Mouse (Mus musculus): Measurements from ENCODE around the gene Necab2. TPM values are rescaled to one million over a fixed set of nuclear protein-coding genes. Genes with fewer than 3 reads are reported as not detected.
A peak's percentile ranks its signal among the peaks of the same experiment; 100 is the strongest.

Gene Necab2
- polyA plus RNA-seq, 1 experiment from 2014 or later = 0.75 TPM

- no peaks in the 10 kb centered on the region for H3K9me3 ChIP-seq (replicated peaks)
- no peak overlapping the region for H3K4me2 ChIP-seq
- ATAC-seq (ENCODE audit: insufficient number of reproducible peaks, low FRiP score) = no peak
- 78% methylated on average over 5 of the region's 5 CpGs for WGBS
- no peak overlapping the region for H3K4me3 ChIP-seq
- no peak overlapping the region for H3K9ac ChIP-seq
- H3K36me3 ChIP-seq = no peaks in the 10 kb centered on the region
- H3K4me1 ChIP-seq (replicated peaks) = peaks cover 15% of the 10 kb centered on the region
- peaks cover 62% of the 10 kb centered on the region for H3K27me3 ChIP-seq (replicated peaks)
- no peak overlapping the region for H3K27ac ChIP-seq (ENCODE audit: poor library complexity, severe bottlenecking)
Observed at GRCm38 (mm10) chr8:119452919-119453318, 6.4 kb downstream of the Necab2 start.

- no peak for ATAC-seq (ENCODE audit: insufficient number of reproducible peaks, low FRiP score)
- H3K4me1 ChIP-seq (replicated peaks) = peaks cover 21% of the 10 kb centered on the region
- H3K27ac ChIP-seq (ENCODE audit: poor library complexity, severe bottlenecking) = no peak overlapping the region
- H3K4me2 ChIP-seq = no peak overlapping the region
- H3K9me3 ChIP-seq (replicated peaks) = no peaks in the 10 kb centered on the region
- 76% methylated on average over 5 of the region's 5 CpGs for WGBS
- H3K36me3 ChIP-seq = no peaks in the 10 kb centered on the region
- H3K27me3 ChIP-seq (replicated peaks) = peaks cover 38% of the 10 kb centered on the region
- H3K4me3 ChIP-seq = no peak overlapping the region
- H3K9ac ChIP-seq = no peak overlapping the region
Observed at GRCm38 (mm10) chr8:119456045-119456444, 9.5 kb downstream of the Necab2 start.

GRCm38 (mm10) chr8:119459724-119460123, 13.2 kb downstream of the Necab2 start:
- H3K36me3 ChIP-seq = no peaks in the 10 kb centered on the region
- H3K4me1 ChIP-seq (replicated peaks) = peaks cover 34% of the 10 kb centered on the region
- no peak overlapping the region for H3K9ac ChIP-seq
- no peak overlapping the region for H3K4me3 ChIP-seq
- peak overlapping the region; percentile 54 for H3K4me2 ChIP-seq
- peaks cover 44% of the 10 kb centered on the region for H3K27me3 ChIP-seq (replicated peaks)
- H3K9me3 ChIP-seq (replicated peaks) = no peaks in the 10 kb centered on the region
- no peak for ATAC-seq (ENCODE audit: insufficient number of reproducible peaks, low FRiP score)
- H3K27ac ChIP-seq (ENCODE audit: poor library complexity, severe bottlenecking) = no peak overlapping the region
- WGBS = 20% methylated on average over 16 of the region's 16 CpGs

GRCm38 (mm10) chr8:119461356-119461755, 14.8 kb downstream of the Necab2 start:
- 70% methylated on average over 9 of the region's 9 CpGs for WGBS
- peaks cover 37% of the 10 kb centered on the region for H3K4me1 ChIP-seq (replicated peaks)
- no peaks in the 10 kb centered on the region for H3K36me3 ChIP-seq
- H3K4me2 ChIP-seq = no peak overlapping the region
- no peak for ATAC-seq (ENCODE audit: insufficient number of reproducible peaks, low FRiP score)
- H3K9ac ChIP-seq = no peak overlapping the region
- no peak overlapping the region for H3K4me3 ChIP-seq
- no peak overlapping the region for H3K27ac ChIP-seq (ENCODE audit: poor library complexity, severe bottlenecking)
- no peaks in the 10 kb centered on the region for H3K9me3 ChIP-seq (replicated peaks)
- H3K27me3 ChIP-seq (replicated peaks) = peaks cover 61% of the 10 kb centered on the region

- Histone ChIP-seq H3K4me2 (no peak overlapping the region), H3K9me3 (replicated peaks) (peaks cover under 1% of the 10 kb centered on the region; the same call in 1 of the 2 replicates), H3K4me1 (replicated peaks) (peaks cover 42% of the 10 kb centered on the region), H3K9ac (no peak overlapping the region), H3K36me3 (no peaks in the 10 kb centered on the region), H3K27ac (ENCODE audit: poor library complexity, severe bottlenecking) (no peak overlapping the region), H3K27me3 (replicated peaks) (peaks cover 75% of the 10 kb centered on the region), H3K4me3 (no peak overlapping the region)
- no peak for ATAC-seq (ENCODE audit: insufficient number of reproducible peaks, low FRiP score)
- 53% methylated on average over 7 of the region's 7 CpGs for WGBS
Observed at GRCm38 (mm10) chr8:119463709-119464108, 17.2 kb downstream of the Necab2 start.

- Histone ChIP-seq H3K4me2 (peak overlapping the region; percentile 63), H3K4me3 (peak overlapping the region; percentile 28), H3K9ac (peak overlapping the region; percentile 33; the same call in 1 of the 2 replicates), H3K27me3 (replicated peaks) (peaks cover 85% of the 10 kb centered on the region), H3K9me3 (replicated peaks) (peaks cover 5% of the 10 kb centered on the region; the same call in 1 of the 2 replicates), H3K4me1 (replicated peaks) (peaks cover 35% of the 10 kb centered on the region), H3K27ac (ENCODE audit: poor library complexity, severe bottlenecking) (no peak overlapping the region), H3K36me3 (no peaks in the 10 kb centered on the region)
- peak; percentile 56 for ATAC-seq (ENCODE audit: insufficient number of reproducible peaks, low FRiP score)
- WGBS = 2% methylated on average over 18 of the region's 18 CpGs
Observed at GRCm38 (mm10) chr8:119466105-119466504, 19.6 kb downstream of the Necab2 start.

GRCm38 (mm10) chr8:119466794-119467193, 20.3 kb downstream of the Necab2 start:
- Histone ChIP-seq H3K4me2 (no peak overlapping the region), H3K9me3 (replicated peaks) (peaks cover 5% of the 10 kb centered on the region; the same call in 1 of the 2 replicates), H3K4me1 (replicated peaks) (peaks cover 35% of the 10 kb centered on the region), H3K36me3 (no peaks in the 10 kb centered on the region), H3K4me3 (no peak overlapping the region), H3K9ac (no peak overlapping the region), H3K27ac (ENCODE audit: poor library complexity, severe bottlenecking) (no peak overlapping the region), H3K27me3 (replicated peaks) (peaks cover 85% of the 10 kb centered on the region)
- ATAC-seq (ENCODE audit: insufficient number of reproducible peaks, low FRiP score) = no peak
- WGBS = 72% methylated on average over 10 of the region's 10 CpGs

- H3K27ac ChIP-seq (ENCODE audit: poor library complexity, severe bottlenecking) = no peak overlapping the region
- no peaks in the 10 kb centered on the region for H3K36me3 ChIP-seq
- H3K4me1 ChIP-seq (replicated peaks) = peaks cover 36% of the 10 kb centered on the region
- no peak overlapping the region for H3K9ac ChIP-seq
- no peak for ATAC-seq (ENCODE audit: insufficient number of reproducible peaks, low FRiP score)
- H3K9me3 ChIP-seq (replicated peaks) = peaks cover 5% of the 10 kb centered on the region; the same call in 1 of the 2 replicates
- 82% methylated on average over 8 of the region's 8 CpGs for WGBS
- H3K27me3 ChIP-seq (replicated peaks) = peaks cover 83% of the 10 kb centered on the region
- no peak overlapping the region for H3K4me2 ChIP-seq
- H3K4me3 ChIP-seq = no peak overlapping the region
Observed at GRCm38 (mm10) chr8:119468091-119468490, 21.6 kb downstream of the Necab2 start.

GRCm38 (mm10) chr8:119478684-119479083, 32.2 kb downstream of the Necab2 start:
- WGBS = 35% methylated on average over 5 of the region's 5 CpGs
- Histone ChIP-seq H3K36me3 (no peaks in the 10 kb centered on the region), H3K9ac (no peak overlapping the region), H3K27ac (ENCODE audit: poor library complexity, severe bottlenecking) (no peak overlapping the region), H3K4me3 (no peak overlapping the region), H3K4me2 (no peak overlapping the region), H3K27me3 (replicated peaks) (peaks cover 10% of the 10 kb centered on the region; the same call in 1 of the 2 replicates), H3K9me3 (replicated peaks) (no peaks in the 10 kb centered on the region), H3K4me1 (replicated peaks) (peaks cover under 1% of the 10 kb centered on the region)
- ATAC-seq (ENCODE audit: insufficient number of reproducible peaks, low FRiP score) = no peak

GRCm38 (mm10) chr8:119484145-119484896, 37.8 kb downstream of the Necab2 start:
- Histone ChIP-seq H3K9ac (no peak overlapping the region), H3K27ac (ENCODE audit: poor library complexity, severe bottlenecking) (no peak overlapping the region), H3K36me3 (no peaks in the 10 kb centered on the region), H3K9me3 (replicated peaks) (no peaks in the 10 kb centered on the region), H3K4me1 (replicated peaks) (no peaks in the 10 kb centered on the region), H3K4me2 (no peak overlapping the region), H3K4me3 (no peak overlapping the region), H3K27me3 (replicated peaks) (peaks cover 3% of the 10 kb centered on the region; the same call in 1 of the 2 replicates)
- WGBS = 77% methylated on average over 11 of the region's 11 CpGs
- ATAC-seq (ENCODE audit: insufficient number of reproducible peaks, low FRiP score) = no peak

GRCm38 (mm10) chr8:119487093-119487492, 40.6 kb downstream of the Necab2 start:
- Histone ChIP-seq H3K4me3 (no peak overlapping the region), H3K9me3 (replicated peaks) (no peaks in the 10 kb centered on the region), H3K9ac (no peak overlapping the region), H3K4me1 (replicated peaks) (peaks cover 19% of the 10 kb centered on the region), H3K36me3 (no peaks in the 10 kb centered on the region), H3K27me3 (replicated peaks) (no peaks in the 10 kb centered on the region), H3K27ac (ENCODE audit: poor library complexity, severe bottlenecking) (no peak overlapping the region), H3K4me2 (no peak overlapping the region)
- ATAC-seq (ENCODE audit: insufficient number of reproducible peaks, low FRiP score) = no peak
- 78% methylated on average over 7 of the region's 7 CpGs for WGBS
